Mouse (Mus musculus) layer of hippocampus, adult 2 months (tissue): ENCODE measurements around the gene Actg2. TPM values are rescaled to one million over a fixed set of nuclear protein-coding genes. Genes with fewer than 3 reads are reported as not detected.
A peak's percentile ranks its signal among the peaks of the same experiment; 100 is the strongest.

Experiments used
- DNase-seq, 2 experiments: peaks; one replicate each; pipeline ENCODE4 v3.0.0; 2022; ENCODE audit warnings: low spot score in 2 of 2
- H3K27ac ChIP-seq: fragments of 200-600 bp; 2 replicates; pipeline ENCODE4 v1.8.1; 2022
- H3K4me3 ChIP-seq: fragments of 200-600 bp; 2 replicates; pipeline ENCODE4 v1.8.1; 2022; ENCODE audit warnings: mild to moderate bottlenecking
- CTCF ChIP-seq: fragments of 200-600 bp; conservative IDR thresholded peaks from 2 replicates; pipeline ENCODE4 v1.8.1; 2022; ENCODE audit warnings: antibody characterized with exemption, mild to moderate bottlenecking, moderate library complexity
- total RNA-seq, 2 experiments: library from RNA; stranded (reverse); gene quantifications; 2 replicates each; pipeline ENCODE4 v1.2.3; 2021

Actg2 gene
- total RNA-seq, 2 experiments from 2014 or later, result not detected

- DNase-seq, result peak; percentile 98 to 99
- peak within 1 kb of the TSS; percentile 98 for H3K27ac ChIP-seq
- peak within 1 kb of the TSS; percentile 87 for H3K4me3 ChIP-seq
- peak; percentile 51 for TF ChIP-seq CTCF
These were observed 29.6 kb downstream of the Actg2 start, which contains the start of gene Dguok for GRCm38 (mm10) chr6:83506258-83507167. Gene Dguok, minus strand, starts transcription at chr6:83506969.

GRCm38 (mm10) chr6:83505554-83505953, 30.5 kb downstream of the Actg2 start:
- TF ChIP-seq CTCF, result no peak
- Histone ChIP-seq H3K27ac (peak overlapping the region; percentile 98), H3K4me3 (peak overlapping the region; percentile 87; the same call in 1 of the 2 replicates)
- no peak for DNase-seq

GRCm38 (mm10) chr6:83503361-83503760, 32.7 kb downstream of the Actg2 start:
- no peak for DNase-seq
- no peak for TF ChIP-seq CTCF
- H3K27ac ChIP-seq, result peak overlapping the region; percentile 58; the same call in 1 of the 2 replicates

DNA sequence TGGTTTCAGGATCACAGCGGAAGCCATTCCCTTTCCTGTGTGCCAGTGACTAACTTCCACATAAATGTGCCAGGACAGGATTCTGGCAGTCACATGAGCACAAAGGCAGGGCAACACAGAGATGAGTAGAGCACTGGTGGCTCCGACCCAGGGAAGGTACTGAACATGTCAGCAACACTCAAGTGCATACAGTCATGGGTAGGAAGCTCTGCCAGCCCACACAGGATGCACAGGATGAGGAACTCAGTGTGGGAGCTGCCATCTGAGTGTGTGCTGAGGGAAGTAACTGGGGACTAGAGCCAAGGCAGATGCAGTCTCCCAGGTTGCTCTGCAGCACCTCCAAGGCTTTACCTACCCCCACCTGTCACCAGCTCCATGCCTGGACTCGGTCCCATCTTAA, 33.4 kb downstream of the Actg2 start:
- H3K27ac ChIP-seq, result peak overlapping the region; percentile 58
- peak in 1 of 2 experiments; percentile 28 for DNase-seq
- no peak for TF ChIP-seq CTCF
- H3K4me3 ChIP-seq, result no peak overlapping the region

More at GRCm38 (mm10) chr6:83503361-83503760, 32.7 kb downstream of the Actg2 start:
- H3K4me3 ChIP-seq, result no peak overlapping the region

DNA sequence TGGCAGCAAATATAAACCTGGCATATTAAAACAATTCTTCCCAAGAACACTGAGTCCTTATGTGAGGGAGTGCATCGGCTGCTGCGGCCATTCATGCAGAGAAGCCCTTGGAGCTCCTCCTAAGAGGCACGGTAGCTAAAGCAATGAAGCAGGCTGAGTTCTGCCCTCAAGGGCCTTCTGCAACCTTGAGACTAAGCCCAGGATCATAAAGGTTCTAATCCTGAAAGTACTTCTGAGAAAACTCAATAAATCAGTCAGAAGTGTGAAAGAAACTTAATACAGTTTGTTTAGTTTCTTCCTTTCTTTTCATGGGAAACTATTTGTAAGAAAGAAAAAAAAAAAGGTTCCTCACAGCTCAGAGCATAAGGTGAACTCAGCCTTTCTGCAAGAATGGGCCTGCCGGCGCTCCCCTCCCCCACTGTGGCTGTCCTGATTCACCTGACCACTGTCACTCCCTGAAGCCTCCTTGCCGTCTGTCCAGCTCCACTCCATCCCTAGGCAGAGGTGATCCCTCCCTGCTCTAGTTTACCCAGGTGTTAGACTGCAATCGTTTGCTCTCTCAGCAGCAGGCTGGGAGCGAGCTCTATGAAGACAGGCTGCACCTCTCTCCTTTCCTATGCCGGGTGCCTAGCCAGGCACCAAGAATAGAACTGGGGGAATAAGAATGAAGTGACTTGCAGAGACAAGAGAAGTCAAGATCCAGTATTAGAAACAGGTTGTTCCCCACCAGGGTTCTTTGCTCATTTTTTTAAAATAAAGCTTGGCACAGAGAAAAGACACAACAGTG, 34.3 kb downstream of the Actg2 start:
- Histone ChIP-seq H3K27ac (peak overlapping the region; percentile 58), H3K4me3 (no peak overlapping the region)
- TF ChIP-seq CTCF, result no peak
- DNase-seq, result no peak

DNA sequence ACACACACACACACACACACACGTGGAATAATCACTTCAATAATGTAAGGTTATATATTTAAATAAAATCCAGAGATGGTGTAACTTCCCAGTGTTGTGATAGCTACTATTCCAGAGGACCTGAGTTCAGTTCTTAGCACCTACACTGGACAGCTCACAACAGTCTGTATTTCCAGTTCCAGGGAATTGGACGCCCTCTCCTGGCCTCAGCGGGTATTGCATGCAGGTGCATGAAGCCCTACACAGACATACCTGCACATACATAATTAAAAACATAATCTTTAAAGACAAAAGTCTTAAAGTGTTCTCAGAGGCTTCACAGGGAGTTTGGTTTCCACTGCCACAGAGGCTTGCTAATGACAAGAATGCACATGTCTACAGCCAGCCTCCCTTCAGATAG, 35.6 kb downstream of the Actg2 start:
- peak; percentile 69 for TF ChIP-seq CTCF
- no peak for DNase-seq
- Histone ChIP-seq H3K27ac (no peak overlapping the region), H3K4me3 (no peak overlapping the region)

- H3K27ac ChIP-seq, result peak overlapping the region; percentile 52; the same call in 1 of the 2 replicates
- no peak overlapping the region for H3K4me3 ChIP-seq
- no peak for TF ChIP-seq CTCF
- peak in 1 of 2 experiments; percentile 27 for DNase-seq
These were observed 37.0 kb downstream of the Actg2 start for GRCm38 (mm10) chr6:83499078-83499477.

GRCm38 (mm10) chr6:83496753-83497710, 39.0 kb downstream of the Actg2 start:
- no peak for DNase-seq
- TF ChIP-seq CTCF, result no peak
- 0 out of 2 replicates have a peak overlapping the region, but pooled peaks have one; percentile 19 for H3K27ac ChIP-seq
- H3K4me3 ChIP-seq, result no peak overlapping the region

DNA sequence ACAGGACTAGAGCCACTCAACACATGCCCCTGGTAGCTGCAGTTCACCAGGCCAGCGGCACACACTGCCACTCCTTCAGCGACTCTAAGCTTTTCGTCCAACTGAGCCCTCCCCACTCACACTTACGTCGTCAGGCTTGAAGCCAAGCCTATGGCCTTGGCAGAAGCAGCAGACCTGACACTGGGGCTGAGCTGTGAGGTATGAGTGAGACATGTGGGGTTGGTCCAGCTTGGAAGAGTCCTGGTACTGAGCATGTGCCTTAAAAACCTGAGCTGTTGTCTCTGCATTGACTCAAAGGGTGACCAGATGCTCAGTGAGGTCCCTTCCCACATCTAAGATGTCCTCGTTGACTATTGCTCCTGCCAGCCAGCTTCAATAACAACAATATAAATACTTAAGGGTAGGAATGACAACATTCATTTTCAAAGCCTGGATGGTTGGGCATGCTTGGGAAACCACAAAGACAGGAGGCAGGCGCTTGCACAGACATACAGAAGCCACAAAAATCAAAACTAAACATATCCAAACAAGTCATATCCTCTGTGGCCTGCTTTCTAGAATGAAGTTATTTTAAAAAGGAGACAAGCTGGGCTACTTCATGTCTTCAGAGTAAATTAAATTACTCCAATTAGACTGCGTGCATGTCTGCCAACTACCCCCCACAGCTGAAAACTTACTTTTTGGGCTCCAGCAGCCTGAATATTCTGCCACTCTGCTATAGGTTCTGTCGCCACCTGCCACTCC, 39.9 kb downstream of the Actg2 start:
- Histone ChIP-seq H3K27ac (no peak overlapping the region), H3K4me3 (no peak overlapping the region)
- no peak for DNase-seq
- TF ChIP-seq CTCF, result no peak

DNA sequence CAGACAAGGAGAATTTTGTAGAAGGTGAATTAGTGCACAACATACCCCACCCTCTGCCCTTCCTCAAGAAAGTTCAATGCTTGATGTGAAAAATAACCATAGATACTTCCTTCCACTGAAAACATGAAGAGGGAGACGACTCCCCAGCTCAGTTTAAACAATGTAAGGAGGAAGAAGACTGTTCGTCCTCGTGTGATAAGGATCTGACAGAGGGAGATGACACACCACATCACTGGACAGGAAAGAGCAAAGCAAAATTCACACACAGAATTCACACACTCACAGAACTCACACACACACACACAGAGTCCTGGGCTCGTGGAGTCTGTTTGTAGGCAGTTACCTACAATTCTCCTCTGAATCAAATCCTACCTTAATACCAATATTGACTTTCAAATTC, 45.4 kb downstream of the Actg2 start:
- Histone ChIP-seq H3K27ac (no peak overlapping the region), H3K4me3 (no peak overlapping the region)
- no peak for TF ChIP-seq CTCF
- DNase-seq, result no peak

DNA sequence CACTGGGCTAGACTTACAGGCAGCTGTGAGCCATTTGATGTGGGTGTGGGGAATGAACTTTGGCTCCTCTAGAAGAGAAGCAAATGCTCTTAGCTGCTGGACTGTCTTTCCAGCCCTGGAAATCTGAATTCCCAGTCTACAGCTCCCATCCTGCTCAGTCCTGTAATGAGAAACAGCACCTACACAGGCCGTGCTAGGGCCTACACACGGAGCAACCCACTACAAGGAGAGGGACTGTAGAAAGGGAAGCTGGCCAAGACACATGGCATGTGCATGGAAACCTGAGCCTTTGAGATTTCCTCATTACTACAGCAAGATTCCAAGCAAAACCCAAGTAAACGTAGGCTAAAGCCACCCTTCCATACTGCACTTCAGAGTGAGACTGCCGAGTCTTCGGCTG, 47.9 kb downstream of the Actg2 start:
- Histone ChIP-seq H3K4me3 (no peak overlapping the region), H3K27ac (no peak overlapping the region)
- DNase-seq, result no peak
- TF ChIP-seq CTCF, result no peak

DNA sequence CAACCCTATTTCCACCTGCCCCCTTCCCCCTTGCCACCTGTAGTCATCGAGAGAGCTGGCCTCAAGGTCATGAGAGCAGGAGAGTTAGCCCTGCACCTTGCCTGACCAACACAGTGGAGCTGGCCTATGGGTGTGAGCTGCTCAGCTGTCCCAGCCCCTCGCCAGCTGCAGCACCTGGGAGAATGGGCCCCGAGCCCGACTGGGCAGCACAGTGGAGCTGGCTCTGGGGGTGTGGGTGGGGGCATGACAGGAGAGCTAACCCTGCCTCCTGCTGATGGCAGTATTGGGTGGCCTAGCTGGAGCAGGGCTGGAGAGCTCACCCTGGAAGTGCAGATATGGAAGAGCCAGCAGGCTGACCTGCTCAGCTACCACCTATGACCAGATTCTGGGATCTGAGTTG, 48.8 kb downstream of the Actg2 start:
- TF ChIP-seq CTCF, result no peak
- no peak for DNase-seq
- H3K4me3 ChIP-seq, result no peak overlapping the region
- H3K27ac ChIP-seq, result no peak overlapping the region
